Mouse (Mus musculus): ENCODE results near the gene Phactr3.

GRCm38 (mm10) chr2:178304669-178305068 is 185.9 kb downstream of the Phactr3 start:
- no peak for TF ChIP-seq CTCF (IDR thresholded peaks at IDR 0.05)
- no peak for TF ChIP-seq EP300 (IDR thresholded peaks at IDR 0.05; ENCODE audit: insufficient read depth, low read depth, low read length)

Data from heart, adult 2 months (tissue).